Mouse (Mus musculus) layer of hippocampus, postnatal 10 days (tissue): Measurements from ENCODE around the gene Thy1. TPM values are rescaled to one million over a fixed set of nuclear protein-coding genes. Genes with fewer than 3 reads are reported as not detected.

Source experiments
- DNase-seq, 2 experiments: peaks; one replicate each; pipeline ENCODE4 v3.0.0; 2021; ENCODE audit warnings: low spot score in 2 of 2
- long read RNA-seq: library from polyadenylated mRNA; stranded (forward); transcript quantifications from one replicate; pipeline ENCODE4 v2.0.0, GENCODE M21; 2023
- total RNA-seq, 2 experiments: library from RNA; stranded (reverse); gene quantifications; 2 replicates each; pipeline ENCODE4 v1.2.3; 2021

Gene Thy1
- 100 to 1,000 TPM; 644 to 646 TPM for total RNA-seq
- long read RNA-seq, transcript Thy1-201 (4 exons, 1,735 nt): major isoform, 36 of 123 reads
- long read RNA-seq, partial matches to known transcripts: 83 of 123 reads
- long read RNA-seq, other reads (novel, unspliced or antisense): 4 of 123 reads

DNA sequence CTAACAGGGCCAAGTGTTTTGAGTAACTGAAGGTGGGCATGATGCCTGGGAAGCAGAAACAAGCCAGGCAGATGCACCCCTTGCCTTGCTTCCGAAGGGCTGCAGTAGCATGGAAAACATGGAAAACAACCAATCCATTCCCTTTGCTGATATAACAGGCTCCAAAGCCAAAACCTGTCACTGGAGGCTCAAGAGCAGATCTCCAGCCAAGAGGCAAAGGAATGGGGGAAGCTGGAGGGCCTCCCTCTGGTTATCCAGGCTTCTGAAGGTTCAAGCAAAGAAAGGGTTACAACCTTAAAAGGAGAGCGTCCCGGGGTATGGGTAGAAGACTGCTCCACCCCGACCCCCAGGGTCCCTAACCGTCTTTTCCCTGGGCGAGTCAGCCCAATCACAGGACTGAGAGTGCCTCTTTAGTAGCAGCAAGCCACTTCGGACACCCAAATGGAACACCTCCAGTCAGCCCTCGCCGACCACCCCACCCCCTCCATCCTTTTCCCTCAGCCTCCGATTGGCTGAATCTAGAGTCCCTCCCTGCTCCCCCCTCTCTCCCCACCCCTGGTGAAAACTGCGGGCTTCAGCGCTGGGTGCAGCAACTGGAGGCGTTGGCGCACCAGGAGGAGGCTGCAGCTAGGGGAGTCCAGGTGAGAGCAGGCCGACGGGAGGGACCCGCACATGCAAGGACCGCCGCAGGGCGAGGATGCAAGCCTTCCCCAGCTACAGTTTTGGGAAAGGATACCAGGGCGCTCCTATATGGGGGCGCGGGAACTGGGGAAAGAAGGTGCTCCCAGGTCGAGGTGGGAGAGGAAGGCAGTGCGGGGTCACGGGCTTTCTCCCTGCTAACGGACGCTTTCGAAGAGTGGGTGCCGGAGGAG lies at the start of gene Thy1:
Gene Thy1 (plus strand): TSS at position 549 of the 872 bp plus-strand sequence.
- peak; percentile 58 to 73 for DNase-seq

DNA sequence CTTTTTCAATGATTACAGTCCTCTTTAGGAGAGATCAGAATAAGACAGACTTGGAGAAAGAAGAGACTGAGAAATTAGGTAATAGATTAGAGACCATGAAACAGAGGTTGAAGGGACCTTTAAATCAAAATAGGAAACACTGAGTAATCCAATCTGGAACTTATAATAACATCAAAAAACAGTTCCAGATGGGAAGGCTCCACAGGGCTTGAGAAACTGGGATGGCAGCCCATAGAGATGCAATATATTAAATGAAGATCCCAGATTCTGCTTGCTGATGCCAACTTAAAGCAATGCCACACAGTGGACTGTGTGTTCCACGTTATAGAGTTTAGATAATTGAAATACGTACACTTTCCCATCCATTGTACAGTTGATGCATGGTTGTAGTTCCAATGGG lies 45.5 kb upstream of the Thy1 start:
- DNase-seq: no peak

DNA sequence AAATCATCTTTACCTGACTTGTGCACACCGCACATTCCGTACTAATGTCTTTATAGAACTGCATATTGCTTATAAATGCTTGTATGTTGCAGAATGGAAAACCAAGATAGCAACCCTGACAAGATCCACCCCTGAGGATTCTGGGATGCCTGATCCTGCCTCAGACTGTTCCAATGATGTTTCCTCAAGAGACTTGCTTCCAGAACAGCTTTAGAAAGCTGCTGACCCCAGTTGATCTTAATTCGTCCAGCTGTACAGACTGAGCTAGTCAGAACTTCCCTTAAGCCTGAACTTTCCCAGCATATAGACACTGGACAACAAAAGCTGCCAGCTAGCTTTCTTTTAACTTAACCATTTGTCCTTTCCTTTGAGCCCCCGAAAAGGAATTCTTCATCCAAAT lies 44.3 kb upstream of the Thy1 start:
- no peak for DNase-seq

DNA sequence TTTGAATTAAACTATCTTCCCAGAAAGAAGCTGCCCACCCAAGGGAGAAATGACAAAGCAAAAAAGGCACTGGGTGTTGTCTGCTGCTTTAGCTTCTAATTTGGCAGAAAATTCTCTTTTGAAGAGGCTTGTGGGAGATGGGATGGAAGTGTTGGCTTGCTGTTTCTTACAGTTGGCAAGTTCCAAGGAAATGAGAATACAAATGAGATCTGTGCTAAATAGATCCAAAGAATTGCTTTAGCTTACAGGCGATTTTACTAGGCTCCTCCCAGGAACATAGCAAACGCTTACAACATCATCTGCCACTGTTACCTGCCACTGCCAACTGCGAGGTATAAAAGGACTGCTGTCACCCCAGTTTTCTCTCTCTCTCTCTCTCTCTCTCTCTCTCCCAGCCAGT lies 38.8 kb upstream of the Thy1 start:
- DNase-seq: no peak

DNA sequence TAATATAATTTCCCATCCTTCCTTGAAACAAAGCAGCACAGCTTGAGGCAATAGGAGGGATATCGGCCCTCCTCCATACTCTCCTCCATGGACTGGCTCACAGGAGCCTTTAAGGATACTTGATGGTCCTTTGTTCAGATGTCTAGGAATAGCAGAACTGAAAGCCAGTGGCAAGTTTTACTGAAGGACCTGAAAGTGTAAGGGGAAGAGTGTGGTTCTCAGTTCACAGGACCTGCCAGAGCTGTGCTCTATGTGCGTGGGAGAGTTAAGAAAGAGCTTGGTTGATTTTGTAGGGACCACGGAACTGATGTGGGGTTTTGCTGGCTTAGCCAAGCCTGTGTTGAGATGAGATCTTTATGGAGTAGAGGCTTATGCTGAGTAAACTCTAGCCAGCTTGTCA lies 37.9 kb upstream of the Thy1 start:
- no peak for DNase-seq

DNA sequence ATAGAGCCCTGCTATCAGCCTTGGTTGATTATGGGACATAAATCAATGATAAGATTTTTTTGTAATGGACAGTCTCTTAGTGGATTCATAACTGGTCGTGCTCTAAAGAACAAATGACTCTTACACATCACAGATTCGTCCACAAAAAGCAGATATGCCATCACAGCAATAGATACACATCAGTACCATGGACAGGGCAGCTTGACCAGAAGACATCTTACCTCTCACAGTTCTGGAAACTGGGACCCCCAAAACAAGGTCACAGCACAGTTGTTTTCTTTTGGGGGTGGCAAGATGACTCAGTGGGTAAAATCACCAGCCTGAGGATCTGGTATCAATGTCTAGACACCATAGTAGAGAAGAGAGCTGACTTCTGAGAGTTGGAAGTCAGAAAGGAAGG lies 35.9 kb upstream of the Thy1 start:
- DNase-seq: no peak

DNA sequence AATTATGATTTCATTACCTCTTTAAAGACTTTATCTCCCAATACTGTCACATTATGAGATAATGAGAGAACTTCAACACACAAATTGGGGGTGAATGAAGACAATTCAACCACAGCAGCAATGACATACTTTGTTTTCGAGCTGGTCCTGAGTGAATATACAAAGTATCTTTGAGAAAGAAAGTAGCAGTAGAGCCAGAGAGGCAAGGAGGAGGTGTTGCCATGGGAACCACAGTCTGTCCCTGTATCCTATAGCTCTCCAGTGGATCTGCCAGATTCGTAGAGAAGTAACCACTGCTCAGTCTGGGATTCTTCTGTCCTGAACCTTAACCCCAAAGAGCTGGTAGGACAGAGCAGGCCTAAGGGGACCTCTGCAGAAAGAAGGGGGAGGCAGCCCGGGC lies 35.2 kb upstream of the Thy1 start:
- no peak for DNase-seq

DNA sequence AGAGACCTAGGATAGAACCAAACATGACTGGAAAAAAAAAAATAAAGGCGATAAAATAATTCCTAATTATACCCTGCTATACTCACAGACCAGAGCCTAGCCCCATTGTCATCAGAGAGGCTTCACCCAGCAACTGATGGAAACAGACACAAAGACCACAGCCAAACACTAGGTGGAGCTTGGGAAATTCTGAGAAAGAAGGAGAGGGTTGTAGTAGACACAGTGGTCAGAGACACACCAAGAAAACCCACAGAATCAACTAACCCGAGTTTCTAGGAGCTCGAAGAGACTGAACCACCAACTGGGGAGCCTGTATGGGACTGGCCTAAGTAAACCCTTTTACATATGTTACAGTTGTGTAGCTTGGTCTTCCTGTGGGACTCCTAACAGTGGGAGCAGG lies 32.3 kb upstream of the Thy1 start:
- DNase-seq: no peak

DNA sequence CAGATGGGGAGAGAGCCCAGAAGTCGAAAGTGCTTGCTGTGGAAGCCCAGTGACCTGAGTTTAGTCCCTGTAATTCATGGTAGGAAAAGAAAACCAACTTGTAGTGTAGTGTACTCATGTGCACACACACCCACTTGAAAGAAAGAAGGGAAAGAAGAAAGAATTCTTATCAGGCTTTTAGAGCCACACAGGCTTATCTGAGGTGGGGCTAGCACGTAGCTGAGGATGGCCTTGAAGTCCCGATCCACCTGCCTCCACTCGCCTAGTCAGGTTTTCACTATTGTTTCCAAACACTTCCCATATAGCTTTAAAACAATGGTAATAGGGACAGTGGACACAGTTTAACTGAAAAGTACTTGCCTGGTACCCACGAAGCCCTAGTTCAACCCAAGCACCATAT lies 31.5 kb upstream of the Thy1 start:
- no peak for DNase-seq

DNA sequence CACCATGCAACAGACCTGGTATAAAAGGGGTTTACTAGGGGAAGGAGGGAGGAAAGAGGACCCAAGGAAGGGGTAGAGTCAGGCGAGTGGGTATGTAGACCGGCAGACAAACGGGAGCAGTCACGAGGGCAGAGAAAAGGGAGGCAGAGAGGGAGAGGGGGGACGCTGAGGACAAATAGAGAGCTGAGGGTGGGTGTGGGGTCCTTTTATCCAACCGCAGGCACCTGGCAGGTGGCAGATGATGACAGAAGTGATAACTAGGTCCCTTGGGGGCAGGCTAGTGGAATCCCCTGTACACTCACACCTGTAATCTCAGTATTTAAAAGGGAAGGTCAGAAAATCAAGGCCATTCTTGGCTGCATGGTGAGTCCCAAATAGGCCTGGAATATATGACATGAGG lies 31.0 kb upstream of the Thy1 start:
- no peak for DNase-seq

DNA sequence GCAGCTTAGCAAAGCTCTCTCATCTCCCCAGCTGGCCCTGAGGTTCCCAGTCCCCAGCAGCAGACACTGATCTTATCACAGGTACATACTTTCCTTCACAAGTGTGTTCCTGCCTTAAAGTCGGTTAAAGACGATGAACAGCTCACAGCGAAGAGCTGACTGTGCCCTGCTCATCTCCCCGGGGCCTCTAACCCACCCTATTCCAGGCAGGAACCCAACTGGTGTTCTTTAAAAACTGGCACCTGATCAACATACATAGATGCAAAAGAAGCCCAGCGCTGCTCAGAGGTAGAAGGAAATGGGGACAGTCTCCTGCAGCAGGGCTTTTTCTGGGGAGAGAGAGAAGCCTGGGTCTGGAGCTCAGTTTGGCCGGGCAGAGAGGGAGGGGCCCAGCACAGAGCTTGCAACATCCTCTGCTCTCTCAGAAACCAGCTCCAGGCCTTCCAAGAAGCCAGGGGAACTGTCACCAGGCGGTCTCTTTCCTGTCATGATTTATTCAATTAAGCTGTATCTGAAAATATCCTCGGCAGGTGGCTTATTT lies 30.4 kb upstream of the Thy1 start:
- peak in 1 of 2 experiments; percentile 31 for DNase-seq

DNA sequence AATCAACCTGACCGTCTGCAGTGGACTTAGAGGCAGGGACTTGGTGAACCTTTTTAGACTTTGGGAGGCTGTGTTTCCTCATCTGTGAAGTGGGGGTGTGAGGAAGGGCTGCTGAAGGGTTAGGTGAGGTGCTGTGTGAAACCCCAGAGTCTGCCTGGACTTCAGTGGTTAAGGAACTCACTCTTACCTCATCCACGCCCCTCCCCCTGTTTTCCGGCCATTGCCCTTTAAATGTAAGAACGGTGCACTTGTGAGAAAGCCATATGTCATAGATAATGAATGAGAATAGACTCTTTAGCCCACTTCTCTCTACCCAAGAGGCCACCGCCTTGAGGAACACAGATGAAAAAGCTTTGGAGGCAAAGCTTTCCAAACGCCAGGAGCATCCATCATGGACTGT lies 29.4 kb upstream of the Thy1 start:
- no peak for DNase-seq

DNA sequence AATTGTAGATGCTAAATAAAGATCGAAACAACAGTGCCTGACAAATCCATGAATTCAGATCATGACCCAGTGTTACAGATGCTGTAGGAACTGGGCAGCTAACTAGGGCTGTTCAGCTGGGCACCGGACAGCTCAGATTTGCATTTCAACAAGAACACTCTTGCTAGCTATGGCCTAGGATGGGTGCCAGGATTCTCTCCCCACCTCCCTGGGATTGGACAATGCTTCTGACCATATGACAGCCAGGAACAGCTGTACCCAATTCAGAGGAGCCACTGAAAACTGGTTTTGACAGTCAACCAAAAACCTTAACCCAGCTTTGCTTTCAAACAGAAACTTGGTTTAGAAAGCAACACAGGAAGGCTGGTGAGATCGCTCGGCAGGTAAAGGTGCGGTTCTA lies 26.9 kb upstream of the Thy1 start:
- no peak for DNase-seq

DNA sequence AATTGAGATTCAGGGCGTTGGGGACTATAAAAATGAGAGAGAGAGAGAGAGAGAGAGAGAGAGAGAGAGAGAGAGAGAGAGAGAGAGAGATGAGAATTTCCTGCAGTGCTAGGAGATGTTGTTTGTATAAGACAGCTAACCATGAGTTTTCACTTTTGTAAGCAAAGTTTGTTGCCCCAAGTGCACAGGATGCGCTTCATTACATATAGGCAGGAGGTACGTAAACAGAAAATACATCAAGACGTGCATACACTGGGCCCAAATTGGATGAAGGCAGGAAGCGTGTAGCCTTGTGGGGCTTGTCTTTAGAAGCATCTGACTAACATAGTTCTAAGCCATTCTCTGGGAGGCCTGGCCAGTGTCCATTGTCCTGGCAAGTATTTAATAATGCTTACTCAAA lies 25.3 kb upstream of the Thy1 start:
- no peak for DNase-seq

DNA sequence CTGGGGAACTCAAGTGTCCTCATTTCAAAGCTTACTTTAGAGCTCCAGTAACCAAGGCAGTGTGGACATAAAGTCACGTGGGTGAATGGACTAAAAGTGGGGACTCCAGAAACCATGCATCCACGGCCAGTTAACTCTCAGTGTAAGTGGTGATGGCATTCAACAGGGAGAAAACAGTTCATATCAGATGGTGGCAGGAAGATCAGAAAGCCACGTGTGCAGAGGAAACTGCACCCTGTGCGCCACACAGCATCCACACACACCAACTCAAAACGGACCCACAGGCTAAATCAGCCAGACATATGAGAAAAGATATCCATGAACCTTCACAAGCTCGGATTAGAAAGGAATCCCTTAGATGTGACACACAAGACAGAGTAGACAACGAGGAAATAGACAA lies 23.2 kb upstream of the Thy1 start:
- DNase-seq: no peak

DNA sequence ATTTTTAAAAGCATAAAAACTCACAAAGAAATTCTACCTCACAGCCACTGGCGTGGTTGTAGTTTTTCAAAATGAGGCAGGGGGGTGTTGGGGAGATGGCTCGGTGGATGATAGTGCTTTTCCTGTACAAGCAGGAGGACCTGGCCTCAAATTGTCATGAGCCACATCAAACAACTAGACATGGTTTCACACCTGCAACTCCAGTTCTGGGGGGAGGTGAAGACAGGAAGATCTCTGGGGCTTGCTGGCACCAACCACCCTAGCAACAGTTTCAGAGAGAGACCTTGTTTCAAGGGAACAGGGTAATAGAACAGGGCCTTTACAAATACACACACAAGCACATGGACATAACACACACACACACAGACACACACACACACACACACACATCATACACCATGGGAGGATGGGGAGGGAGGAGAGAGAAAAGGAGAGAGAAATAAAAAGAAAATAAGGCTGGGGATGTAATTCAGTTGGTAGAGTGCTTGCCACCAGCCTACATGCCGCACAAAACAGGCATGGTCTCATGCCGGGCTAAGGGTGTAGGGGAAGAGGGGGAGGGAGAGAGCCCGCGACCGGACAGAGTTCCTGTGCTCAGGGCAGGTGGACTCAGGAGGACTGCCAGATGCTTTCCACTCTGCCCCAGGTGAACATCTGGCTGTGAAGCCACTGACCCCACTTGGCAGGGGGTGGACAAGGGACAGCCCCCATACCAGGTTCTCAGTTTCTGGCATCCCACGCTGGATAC lies 20.9 kb upstream of the Thy1 start:
- DNase-seq: no peak

DNA sequence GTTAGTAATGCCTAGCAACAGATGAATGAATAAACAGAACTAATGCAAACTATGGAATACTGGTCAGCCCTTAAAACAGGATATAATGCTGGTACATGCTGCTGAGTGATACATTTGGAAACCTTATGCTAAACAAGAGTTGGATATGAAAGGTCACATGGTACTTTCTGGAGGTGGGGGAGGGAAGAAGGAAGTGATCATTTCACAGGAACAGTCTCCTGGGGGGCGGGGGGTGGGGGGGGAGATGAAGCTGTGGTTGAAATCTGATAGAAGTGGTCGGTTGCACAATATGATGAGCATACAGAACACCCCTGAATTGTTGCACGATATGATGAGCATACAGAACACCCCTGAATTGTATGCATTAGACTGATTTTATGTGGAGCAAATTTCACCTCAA lies 19.1 kb upstream of the Thy1 start:
- DNase-seq: no peak

DNA sequence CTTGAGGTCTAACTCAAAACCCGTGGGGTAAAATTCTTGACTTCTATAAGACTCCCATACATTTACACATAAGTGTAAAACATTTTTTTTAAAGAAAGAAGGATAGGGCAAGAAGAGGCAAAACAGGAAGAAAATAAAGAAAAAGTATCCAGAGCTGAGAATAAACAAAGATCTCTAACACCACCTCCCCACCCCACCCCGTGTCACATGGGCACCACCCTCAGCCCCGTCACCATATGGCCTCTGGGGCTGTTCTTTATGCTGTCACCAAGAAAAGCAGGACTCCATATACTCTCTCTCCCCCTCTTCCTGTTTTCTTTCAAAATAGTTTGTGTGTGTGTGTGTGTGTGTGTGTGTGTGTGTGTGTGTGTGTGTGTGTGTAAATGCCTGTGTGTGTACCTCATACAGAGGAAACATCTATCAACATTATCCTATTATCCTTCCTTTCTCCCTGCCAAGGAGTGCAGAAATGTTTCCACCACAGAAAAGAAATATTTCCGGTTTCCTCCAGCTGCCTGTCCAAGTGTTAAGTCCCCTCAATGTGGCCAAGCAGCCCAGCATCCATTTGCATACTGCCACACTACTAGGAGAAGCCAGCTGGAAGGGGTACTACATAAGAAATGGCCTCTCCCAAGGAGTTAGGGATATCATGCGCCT lies 13.5 kb upstream of the Thy1 start:
- DNase-seq: no peak

DNA sequence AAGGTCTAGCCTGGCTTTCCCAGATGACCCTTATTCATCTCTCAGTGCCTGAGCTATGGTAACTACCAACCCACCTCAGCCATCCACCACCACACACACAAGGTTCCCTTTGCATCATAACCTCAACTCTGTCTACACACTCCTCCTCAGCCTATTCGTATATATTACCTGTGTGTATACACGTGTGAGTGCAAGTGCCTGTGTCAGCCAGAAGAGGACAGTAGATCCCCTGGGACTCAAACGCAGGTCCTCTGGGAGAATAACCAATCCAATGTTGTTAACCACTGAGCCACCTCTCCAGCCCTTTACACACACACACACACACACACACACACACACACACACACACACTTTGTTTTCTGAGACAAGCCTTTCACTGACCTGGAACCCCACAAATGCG lies 12.5 kb upstream of the Thy1 start:
- DNase-seq: no peak

DNA sequence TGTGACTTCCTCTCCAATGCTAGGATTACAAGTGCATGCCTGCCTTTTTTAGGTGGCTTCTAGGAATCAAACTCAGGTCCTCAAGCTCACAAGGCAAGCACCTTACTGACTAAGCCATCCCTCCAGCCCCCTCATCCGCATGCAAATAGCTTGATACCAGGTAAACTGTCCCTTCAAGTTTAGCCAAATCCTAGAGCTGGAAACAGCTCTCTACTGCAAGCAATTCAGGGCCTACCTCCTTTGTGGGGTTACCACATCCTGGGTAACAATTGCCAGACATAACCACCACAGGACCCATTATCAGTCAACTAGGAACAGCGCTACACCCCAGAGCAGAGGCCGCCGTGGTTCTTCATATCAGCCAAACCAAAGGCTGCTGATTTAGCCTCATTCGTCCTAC lies 12.1 kb upstream of the Thy1 start:
- no peak for DNase-seq

DNA sequence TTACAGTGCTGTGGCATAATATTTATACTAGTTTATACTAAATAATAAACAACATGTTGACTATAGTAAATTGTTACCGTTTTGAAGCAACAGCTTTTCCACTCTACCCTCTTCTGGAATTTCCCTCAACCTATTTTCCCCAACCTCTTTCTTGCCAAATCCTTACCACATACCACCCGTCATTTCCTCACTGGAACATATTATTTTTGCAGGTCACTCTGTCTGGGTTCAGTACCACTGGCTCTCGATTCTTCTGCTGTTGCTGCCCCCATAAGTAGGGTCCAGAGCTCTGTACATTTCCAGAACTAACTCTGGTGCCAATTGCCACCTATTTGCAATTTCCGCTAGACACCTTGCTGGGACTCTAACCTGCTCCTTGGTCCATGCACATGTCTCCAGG lies 11.2 kb upstream of the Thy1 start:
- DNase-seq: no peak

DNA sequence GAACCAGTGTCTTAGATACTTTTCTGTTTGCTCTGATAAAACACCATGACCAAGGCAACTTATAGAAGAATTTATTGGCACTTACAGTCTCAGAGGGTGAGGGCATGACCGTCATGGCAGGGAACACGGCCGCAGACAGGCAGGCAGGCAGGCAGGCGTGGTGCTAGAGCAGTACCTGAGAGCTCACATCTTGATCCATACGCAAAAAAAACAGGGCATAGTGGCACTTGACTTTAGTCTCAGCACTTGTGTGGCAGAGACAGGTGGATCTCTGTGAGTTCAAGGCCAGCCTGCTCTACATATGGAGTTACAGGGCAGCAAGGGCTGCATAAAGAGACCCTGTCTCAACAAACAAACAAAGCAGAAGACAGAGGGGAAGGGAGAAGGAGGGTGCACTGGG lies 9.9 kb upstream of the Thy1 start:
- DNase-seq: no peak
